Mouse (Mus musculus) lung, embryonic 14.5 days (tissue): ENCODE results near the gene Zcrb1. TPM values are rescaled to one million over a fixed set of nuclear protein-coding genes. Genes with fewer than 3 reads are reported as not detected.
A peak's percentile ranks its signal among the peaks of the same experiment; 100 is the strongest.

Source experiments
- ATAC-seq: fragments of 200-750 bp; cut with Nextera tagmentation; 2 replicates; pipeline ENCODE4 v1.8.0; 2017; ENCODE audit warnings: mild to moderate bottlenecking, moderate TSS enrichment, moderate library complexity; ENCODE audit not compliant: insufficient read depth
- DNase-seq: peaks from one replicate; pipeline ENCODE4 v3.0.0-alpha.2; 2015
- H3K27ac ChIP-seq: fragments of 300-500 bp; sonication (generic); 2 replicates; pipeline ENCODE4 v1.5.1; 2014; ENCODE audit warnings: low read depth, mild to moderate bottlenecking, moderate library complexity
- H3K27me3 ChIP-seq: fragments of 300-500 bp; sonication (generic); 2 replicates; pipeline ENCODE4 v1.6.1; 2014; ENCODE audit warnings: low read length, control low read depth; ENCODE audit not compliant: insufficient read depth
- H3K36me3 ChIP-seq: fragments of 300-500 bp; sonication (generic); 2 replicates; pipeline ENCODE4 v1.6.1; 2014; ENCODE audit warnings: control low read depth; ENCODE audit not compliant: insufficient read depth
- H3K4me1 ChIP-seq: fragments of 300-500 bp; sonication (generic); 2 replicates; pipeline ENCODE4 v1.6.1; 2014; ENCODE audit warnings: antibody characterized with exemption, control low read depth; ENCODE audit not compliant: insufficient read depth
- H3K4me2 ChIP-seq: fragments of 300-500 bp; sonication (generic); 2 replicates; pipeline ENCODE4 v1.6.1; 2014; ENCODE audit warnings: mild to moderate bottlenecking
- H3K4me3 ChIP-seq: fragments of 300-500 bp; sonication (generic); 2 replicates; pipeline ENCODE4 v1.5.1; 2014; ENCODE audit warnings: low read depth, low read length
- H3K9ac ChIP-seq: fragments of 300-500 bp; sonication (generic); 2 replicates; pipeline ENCODE4 v1.6.1; 2014
- H3K9me3 ChIP-seq: fragments of 300-500 bp; sonication (generic); 2 replicates; pipeline ENCODE4 v1.6.1; 2016; ENCODE audit warnings: low read depth, low read length, control low read depth
- CTCF ChIP-seq: IDR thresholded peaks from 2 replicates; pipeline ENCODE4 v1.5.1; 2016; ENCODE audit warnings: antibody characterized with exemption, low read depth
- WGBS: fragments of 180-500 bp; shearing (Covaris S2); extraction: QIAGEN DNeasy Blood & Tissue Kit; methylation state at CpG from one replicate; pipeline ENCODE4 v1.1.7; 2014; 5-methylcytosine and 5-hydroxymethylcytosine counted together
- polyA plus RNA-seq: library from polyadenylated mRNA; unstranded; fragments of >200 nt; fragmentation: Nextera tagmentation; extraction: Ambion mirVana; gene quantifications from 2 replicates; pipeline ENCODE4 v1.2.1, GENCODE M21; 2014

Gene Zcrb1
- polyA plus RNA-seq, 1 experiment from 2014 or later = 115 TPM

- peak overlapping the region; percentile 96 for H3K27ac ChIP-seq
- peak overlapping the region; percentile 71 for H3K4me3 ChIP-seq
- H3K36me3 ChIP-seq = peaks cover 6% of the 10 kb centered on the region; the same call in 1 of the 2 replicates
- H3K4me1 ChIP-seq = no peaks in the 10 kb centered on the region
- H3K27me3 ChIP-seq = no peaks in the 10 kb centered on the region
- TF ChIP-seq CTCF = no peak
- peak overlapping the region; percentile 92 for H3K9ac ChIP-seq
- peak overlapping the region; percentile 95 for H3K4me2 ChIP-seq
- no peak; the same call in 1 of the 2 replicates for ATAC-seq
- DNase-seq = no peak
- H3K9me3 ChIP-seq = no peaks in the 10 kb centered on the region
- WGBS = 0% methylated on average over 26 of the region's 52 CpGs
Measured at GRCm38 (mm10) chr15:93336658-93336924, 61.5 kb downstream of the Zcrb1 start.

Other genes starting within 250 kb of the Zcrb1 start
- gene Gxylt1, start 123.2 kb downstream of the Zcrb1 start, polyA plus RNA-seq = 18.1 and 19.1 TPM in 2 replicates
- gene Yaf2, start 61.4 kb downstream of the Zcrb1 start, polyA plus RNA-seq = 95.3 and 97.7 TPM in 2 replicates
- 39.6 and 43.9 TPM in 2 replicates for gene Pphln1, start within 50 bp of the Zcrb1 start, polyA plus RNA-seq
- gene Prickle1, start 197.6 kb upstream of the Zcrb1 start, polyA plus RNA-seq = 22.7 and 26.9 TPM in 2 replicates